Mouse (Mus musculus) limb, embryonic 10.5 days (tissue): ENCODE results near the gene Nat9. TPM values are rescaled to one million over a fixed set of nuclear protein-coding genes. Genes with fewer than 3 reads are reported as not detected.

Experiments
- DNase-seq: peaks from one replicate; pipeline ENCODE4 v3.0.0-alpha.2; 2017; ENCODE audit warnings: low spot score
- H3K27ac ChIP-seq: fragments of 300-500 bp; sonication (generic); 2 replicates; pipeline ENCODE4 v1.5.1; 2016; ENCODE audit warnings: mild to moderate bottlenecking
- H3K27me3 ChIP-seq: fragments of 300-500 bp; sonication (generic); 2 replicates; pipeline ENCODE4 v1.6.1; 2016; ENCODE audit warnings: low read depth, mild to moderate bottlenecking; ENCODE audit not compliant: poor library complexity, severe bottlenecking
- H3K36me3 ChIP-seq: fragments of 300-500 bp; sonication (generic); 2 replicates; pipeline ENCODE4 v1.6.1; 2016; ENCODE audit warnings: mild to moderate bottlenecking, moderate library complexity
- H3K4me1 ChIP-seq: fragments of 300-500 bp; sonication (generic); 2 replicates; pipeline ENCODE4 v1.6.1; 2016
- H3K4me3 ChIP-seq: fragments of 300-500 bp; sonication (generic); 2 replicates; pipeline ENCODE4 v1.5.1; 2016; ENCODE audit warnings: mild to moderate bottlenecking, moderate library complexity
- H3K9me3 ChIP-seq: fragments of 300-500 bp; sonication (generic); replicated peaks from 2 replicates; pipeline ENCODE4 v1.6.1; 2016; ENCODE audit warnings: mild to moderate bottlenecking
- WGBS: fragments of 180-500 bp; shearing (Covaris S2); methylation state at CpG from one replicate; pipeline ENCODE4 v1.1.7; 2016; 5-methylcytosine and 5-hydroxymethylcytosine counted together
- polyA plus RNA-seq: library from polyadenylated mRNA; unstranded; fragments of >200 nt; fragmentation: Nextera tagmentation; extraction: Ambion mirVana; gene quantifications from 2 replicates; pipeline ENCODE4 v1.2.1, GENCODE M21; 2016

Gene Nat9
- polyA plus RNA-seq, 1 experiment from 2014 or later: 22.7 TPM

GRCm38 (mm10) chr11:115208776-115209732, 21.4 kb upstream of the Nat9 start:
- Histone ChIP-seq H3K4me1 (peaks cover 56% of the 10 kb centered on the region), H3K27me3 (peaks cover 24% of the 10 kb centered on the region; the same call in 1 of the 2 replicates), H3K9me3 (no peaks in the 10 kb centered on the region), H3K36me3 (peaks cover 28% of the 10 kb centered on the region), H3K4me3 (no peak overlapping the region), H3K27ac (peak overlapping the region; percentile 5; the same call in 1 of the 2 replicates)
- no peak for DNase-seq
- 80% methylated on average over 25 of the region's 25 CpGs for WGBS

DNA sequence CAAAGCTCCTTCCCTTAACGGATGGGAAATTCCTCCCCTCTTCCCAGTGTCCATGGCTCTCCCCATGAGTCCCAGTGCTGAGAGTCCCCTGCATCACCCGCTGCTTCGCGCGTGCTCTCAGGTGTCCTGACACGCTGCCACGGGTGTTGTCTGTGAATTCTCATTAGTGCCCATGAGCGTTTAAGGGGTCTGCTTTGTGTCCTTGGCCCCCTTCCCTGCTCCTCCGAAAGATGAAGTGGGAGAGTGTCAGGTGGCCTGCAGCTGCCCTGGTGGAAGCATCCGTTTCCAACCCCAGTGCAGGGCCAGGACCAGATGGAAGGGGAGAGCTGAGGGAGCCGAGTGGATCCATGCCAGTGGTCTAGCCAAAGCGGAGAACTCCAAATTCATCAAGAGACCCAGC, 20.5 kb upstream of the Nat9 start:
- peaks cover 48% of the 10 kb centered on the region for H3K4me1 ChIP-seq
- H3K36me3 ChIP-seq: peaks cover 32% of the 10 kb centered on the region
- no peak for DNase-seq
- no peaks in the 10 kb centered on the region for H3K9me3 ChIP-seq
- peaks cover 25% of the 10 kb centered on the region; the same call in 1 of the 2 replicates for H3K27me3 ChIP-seq
- 80% methylated on average over 12 of the region's 12 CpGs for WGBS
- no peak overlapping the region for H3K4me3 ChIP-seq
- no peak overlapping the region for H3K27ac ChIP-seq

- no peak overlapping the region for H3K4me3 ChIP-seq
- H3K27ac ChIP-seq: no peak overlapping the region
- 95% methylated on average over 9 of the region's 9 CpGs for WGBS
- peaks cover 25% of the 10 kb centered on the region for H3K4me1 ChIP-seq
- peaks cover 35% of the 10 kb centered on the region for H3K27me3 ChIP-seq
- no peak for DNase-seq
- no peaks in the 10 kb centered on the region for H3K9me3 ChIP-seq
- H3K36me3 ChIP-seq: peaks cover 39% of the 10 kb centered on the region
These were observed 15.1 kb upstream of the Nat9 start for GRCm38 (mm10) chr11:115202756-115203155.

- DNase-seq: peak; percentile 92
- H3K9me3 ChIP-seq: no peaks in the 10 kb centered on the region
- peaks cover 37% of the 10 kb centered on the region for H3K36me3 ChIP-seq
- no peak overlapping the region for H3K4me3 ChIP-seq
- H3K27ac ChIP-seq: no peak overlapping the region
- 15% methylated on average over 12 of the region's 12 CpGs for WGBS
- H3K4me1 ChIP-seq: peaks cover 25% of the 10 kb centered on the region
- peaks cover 35% of the 10 kb centered on the region for H3K27me3 ChIP-seq
These were observed 14.7 kb upstream of the Nat9 start for GRCm38 (mm10) chr11:115202316-115202715.

- WGBS: 94% methylated on average over 4 of the region's 4 CpGs
- H3K27ac ChIP-seq: no peak overlapping the region
- no peaks in the 10 kb centered on the region for H3K9me3 ChIP-seq
- no peak for DNase-seq
- H3K36me3 ChIP-seq: peaks cover 22% of the 10 kb centered on the region
- peaks cover 29% of the 10 kb centered on the region for H3K27me3 ChIP-seq
- no peak overlapping the region for H3K4me3 ChIP-seq
- peaks cover 18% of the 10 kb centered on the region; the same call in 1 of the 2 replicates for H3K4me1 ChIP-seq
These were observed 12.9 kb upstream of the Nat9 start for GRCm38 (mm10) chr11:115200520-115200919.

DNA sequence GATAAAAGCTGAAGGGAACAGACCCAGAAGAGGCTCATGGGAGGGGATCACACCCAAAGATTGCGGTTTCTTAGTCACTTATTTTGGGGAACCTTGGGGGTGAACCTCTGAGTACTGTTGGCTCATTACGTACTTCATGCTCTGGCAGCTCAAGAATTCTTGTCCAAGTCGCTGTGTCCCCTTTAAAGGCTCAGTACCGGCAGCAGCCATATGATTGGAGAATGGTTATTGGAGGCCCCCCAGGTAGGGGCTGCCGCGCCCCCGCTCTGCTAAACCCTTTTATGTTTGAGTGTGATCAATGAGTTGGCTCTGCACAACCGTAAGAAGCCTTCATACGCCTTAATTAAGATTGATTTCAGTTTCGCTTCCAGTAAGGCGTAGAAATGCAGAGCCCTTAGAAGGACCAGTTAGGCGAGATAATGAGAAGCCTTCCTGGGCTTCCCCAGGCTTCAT, 11.3 kb upstream of the Nat9 start:
- peaks cover 15% of the 10 kb centered on the region; the same call in 1 of the 2 replicates for H3K4me1 ChIP-seq
- no peak for DNase-seq
- H3K4me3 ChIP-seq: no peak overlapping the region
- H3K27ac ChIP-seq: no peak overlapping the region
- WGBS: 28% methylated on average over 12 of the region's 12 CpGs
- H3K27me3 ChIP-seq: peaks cover 23% of the 10 kb centered on the region
- peaks cover 16% of the 10 kb centered on the region; the same call in 1 of the 2 replicates for H3K36me3 ChIP-seq
- H3K9me3 ChIP-seq: no peaks in the 10 kb centered on the region

GRCm38 (mm10) chr11:115197558-115197957, 9.9 kb upstream of the Nat9 start:
- DNase-seq: no peak
- Histone ChIP-seq H3K4me1 (peaks cover 15% of the 10 kb centered on the region; the same call in 1 of the 2 replicates), H3K27ac (no peak overlapping the region), H3K4me3 (no peak overlapping the region), H3K9me3 (no peaks in the 10 kb centered on the region), H3K27me3 (peaks cover 10% of the 10 kb centered on the region), H3K36me3 (peaks cover 12% of the 10 kb centered on the region; the same call in 1 of the 2 replicates)
- 70% methylated on average over 8 of the region's 8 CpGs for WGBS

- Histone ChIP-seq H3K4me3 (no peak overlapping the region), H3K4me1 (peaks cover 21% of the 10 kb centered on the region), H3K27ac (no peak overlapping the region), H3K27me3 (peaks cover 4% of the 10 kb centered on the region; the same call in 1 of the 2 replicates), H3K36me3 (peaks cover 9% of the 10 kb centered on the region), H3K9me3 (no peaks in the 10 kb centered on the region)
- DNase-seq: no peak
- WGBS: 91% methylated on average over 5 of the region's 5 CpGs
These were observed 8.3 kb upstream of the Nat9 start for GRCm38 (mm10) chr11:115195933-115196332.

DNA sequence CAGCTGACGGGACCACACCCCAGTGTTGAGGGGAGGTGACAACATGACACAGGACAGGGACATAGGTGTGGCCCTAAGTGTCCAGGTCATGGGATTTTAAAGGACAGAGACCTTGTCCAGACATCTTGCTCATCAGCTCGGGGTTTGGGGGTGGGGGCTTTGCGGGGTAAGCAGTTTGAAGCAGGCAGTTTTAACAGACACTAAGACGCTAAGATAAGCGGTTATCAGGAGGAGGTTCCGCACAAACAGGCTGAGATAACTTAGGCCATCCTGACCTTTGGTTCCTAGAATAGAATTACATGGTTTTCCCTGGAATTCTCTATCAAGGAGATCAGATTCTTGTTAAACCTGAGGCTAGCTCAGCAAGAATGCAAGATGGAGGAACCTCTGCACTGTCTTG, 7.0 kb upstream of the Nat9 start:
- no peaks in the 10 kb centered on the region for H3K9me3 ChIP-seq
- 85% methylated on average over 6 of the region's 6 CpGs for WGBS
- peaks cover 12% of the 10 kb centered on the region for H3K36me3 ChIP-seq
- DNase-seq: no peak
- H3K27me3 ChIP-seq: no peaks in the 10 kb centered on the region
- H3K4me3 ChIP-seq: no peak overlapping the region
- H3K27ac ChIP-seq: no peak overlapping the region
- H3K4me1 ChIP-seq: peaks cover 21% of the 10 kb centered on the region

- no peak for DNase-seq
- Histone ChIP-seq H3K9me3 (no peaks in the 10 kb centered on the region), H3K36me3 (peaks cover 12% of the 10 kb centered on the region), H3K4me3 (no peak overlapping the region), H3K4me1 (peaks cover 19% of the 10 kb centered on the region), H3K27me3 (no peaks in the 10 kb centered on the region), H3K27ac (no peak overlapping the region)
- 71% methylated on average over 9 of the region's 9 CpGs for WGBS
These were observed 4.5 kb upstream of the Nat9 start for GRCm38 (mm10) chr11:115192180-115192579.

GRCm38 (mm10) chr11:115189304-115189703, 1.6 kb upstream of the Nat9 start:
- peaks cover 12% of the 10 kb centered on the region for H3K36me3 ChIP-seq
- H3K27ac ChIP-seq: no peak overlapping the region
- no peak for DNase-seq
- 88% methylated on average over 6 of the region's 6 CpGs for WGBS
- H3K27me3 ChIP-seq: no peaks in the 10 kb centered on the region
- H3K4me1 ChIP-seq: peaks cover 30% of the 10 kb centered on the region
- no peaks in the 10 kb centered on the region for H3K9me3 ChIP-seq
- H3K4me3 ChIP-seq: no peak overlapping the region

DNA sequence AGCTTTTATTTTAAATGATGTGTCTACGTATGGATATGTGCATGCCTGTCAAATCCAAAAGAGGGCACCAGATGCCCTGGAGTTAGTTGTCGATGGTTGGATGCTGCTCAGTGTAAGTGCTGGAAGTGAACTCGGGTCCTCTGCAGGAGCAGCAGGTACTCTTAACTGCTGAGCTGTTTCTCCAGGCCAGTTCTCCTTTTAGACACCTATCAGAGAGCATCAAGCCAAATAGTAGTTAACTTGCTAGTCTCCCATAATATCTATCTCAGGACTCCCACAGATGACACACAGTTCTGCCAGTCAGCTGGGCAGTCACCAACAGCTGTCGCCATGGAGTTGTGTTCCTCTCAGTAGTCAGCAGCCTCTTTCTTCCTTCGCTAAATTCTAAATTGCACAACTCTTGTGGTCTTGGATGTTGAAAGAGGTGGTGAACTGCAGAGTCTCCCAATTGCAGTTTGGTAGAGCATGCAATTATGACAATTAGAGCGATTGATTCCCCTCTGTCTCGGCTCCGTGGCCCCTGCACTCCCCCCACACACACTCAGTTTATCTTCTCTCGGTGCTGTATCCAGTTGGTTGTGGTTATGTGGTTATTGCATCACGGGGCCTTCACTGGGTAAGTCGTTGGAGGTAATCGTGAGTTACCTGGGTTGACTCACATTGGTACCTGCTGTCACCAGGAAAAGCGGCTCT, 1.0 kb upstream of the Nat9 start:
- Histone ChIP-seq H3K27me3 (no peaks in the 10 kb centered on the region), H3K36me3 (peaks cover 12% of the 10 kb centered on the region), H3K27ac (no peak overlapping the region), H3K4me1 (peaks cover 30% of the 10 kb centered on the region), H3K9me3 (no peaks in the 10 kb centered on the region), H3K4me3 (no peak overlapping the region)
- DNase-seq: no peak
- WGBS: 88% methylated on average over 13 of the region's 13 CpGs

GRCm38 (mm10) chr11:115187224-115187639, 427 bp downstream of the Nat9 start, which contains the start of gene Tmem104:
Gene Tmem104, plus strand, starts transcription at chr11:115187487.
- H3K36me3 ChIP-seq: peaks cover 12% of the 10 kb centered on the region
- under 1% methylated on average over 39 of the region's 39 CpGs for WGBS

More at GRCm38 (mm10) chr11:115187224-115187639, 427 bp downstream of the Nat9 start, which contains the start of gene Tmem104:
- Histone ChIP-seq H3K9me3 (no peaks in the 10 kb centered on the region), H3K27ac (peak within 1 kb of the TSS; percentile 76), H3K4me1 (peaks cover 33% of the 10 kb centered on the region), H3K4me3 (peak within 1 kb of the TSS; percentile 62), H3K27me3 (no peaks in the 10 kb centered on the region)
- DNase-seq: peak; percentile 99
